In the genomic region with DNA sequence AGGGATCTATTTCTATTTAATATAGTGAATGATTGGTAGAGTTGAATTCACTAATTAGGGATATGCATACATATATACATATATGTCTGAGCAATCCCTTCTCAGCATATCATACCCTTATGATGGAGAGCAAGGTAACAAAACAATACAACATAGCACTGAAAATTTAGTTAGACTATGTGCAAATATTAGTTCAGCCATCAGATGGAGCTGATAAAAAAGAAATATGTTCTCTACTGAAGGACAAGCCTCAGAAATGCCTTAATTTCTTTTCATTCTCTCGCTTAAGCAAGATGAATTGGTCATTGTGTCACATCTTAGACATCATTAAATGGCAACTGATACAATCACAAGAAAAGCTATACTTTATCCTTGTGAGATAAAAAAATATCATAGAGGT, we compare ENCODE assay signal across 22 mouse cellular contexts.
"Had no signal": no experiment of that assay in that cellular context is flagged by ENCODE, and none has a peak within 500 bp of the region (broad histone marks: within the 10 kb centered on the region; RNA-seq: fewer than 3 reads in every experiment).

No protein-coding gene starts in this region.

- H3K4me1 ChIP-seq: intestine, embryonic 15.5 days; kidney, embryonic 15.5 days; limb, embryonic 12.5 days; limb, embryonic 15.5 days; neural tube, embryonic 12.5 days; neural tube, embryonic 15.5 days; stomach, embryonic 15.5 days had no signal

- H3K27ac ChIP-seq: intestine, embryonic 15.5 days; kidney, embryonic 15.5 days; limb, embryonic 12.5 days; limb, embryonic 15.5 days; liver, embryonic 14.5 days; macrophage; neural tube, embryonic 12.5 days; neural tube, embryonic 15.5 days; stomach, embryonic 15.5 days had no signal

- H3K9ac ChIP-seq: intestine, embryonic 15.5 days; kidney, embryonic 15.5 days; limb, embryonic 12.5 days; limb, embryonic 15.5 days; liver, embryonic 14.5 days; liver, postnatal 0 days; lung, embryonic 14.5 days; neural tube, embryonic 12.5 days; neural tube, embryonic 15.5 days; stomach, embryonic 15.5 days had no signal

- H3K4me2 ChIP-seq: intestine, embryonic 15.5 days; kidney, embryonic 15.5 days; limb, embryonic 12.5 days; limb, embryonic 15.5 days; liver, embryonic 11.5 days; lung, embryonic 14.5 days; neural tube, embryonic 12.5 days; neural tube, embryonic 15.5 days; stomach, embryonic 15.5 days had no signal

- H3K4me3 ChIP-seq: intestine, embryonic 15.5 days; kidney, embryonic 15.5 days; limb, embryonic 12.5 days; limb, embryonic 15.5 days; neural tube, embryonic 12.5 days; neural tube, embryonic 15.5 days; stomach, embryonic 15.5 days had no signal

- ATAC-seq: intestine, embryonic 15.5 days; liver, postnatal 0 days; lung, postnatal 0 days had no signal

- DNase-seq: kidney, adult 11 months; kidney, adult 8-10 months; kidney, postnatal 10 days; kidney, postnatal 36 days; left cerebral cortex, postnatal 4 days; liver, postnatal 0 days; lung, embryonic 14.5 days; right cerebral cortex, adult 18-20 months; right cerebral cortex, postnatal 14 days; right cerebral cortex, postnatal 4 days; thymus, postnatal 25 days had no signal

- H3K27me3 ChIP-seq: intestine, embryonic 15.5 days; kidney, embryonic 15.5 days; limb, embryonic 12.5 days; limb, embryonic 15.5 days; neural tube, embryonic 12.5 days; neural tube, embryonic 15.5 days; stomach, embryonic 15.5 days had no signal

- H3K36me3 ChIP-seq: intestine, embryonic 15.5 days; kidney, embryonic 15.5 days; limb, embryonic 12.5 days; limb, embryonic 15.5 days; neural tube, embryonic 12.5 days; neural tube, embryonic 15.5 days; stomach, embryonic 15.5 days had no signal

- H3K9me3 ChIP-seq: intestine, embryonic 15.5 days; kidney, embryonic 15.5 days; limb, embryonic 12.5 days; limb, embryonic 15.5 days; neural tube, embryonic 12.5 days; neural tube, embryonic 15.5 days; stomach, embryonic 15.5 days had no signal
